Mouse (Mus musculus): ENCODE measurements around the gene Olfr802. TPM values are rescaled to one million over a fixed set of nuclear protein-coding genes. Genes with fewer than 3 reads are reported as not detected.

The Olfr802 gene
- total RNA-seq (2021): not detected

DNA sequence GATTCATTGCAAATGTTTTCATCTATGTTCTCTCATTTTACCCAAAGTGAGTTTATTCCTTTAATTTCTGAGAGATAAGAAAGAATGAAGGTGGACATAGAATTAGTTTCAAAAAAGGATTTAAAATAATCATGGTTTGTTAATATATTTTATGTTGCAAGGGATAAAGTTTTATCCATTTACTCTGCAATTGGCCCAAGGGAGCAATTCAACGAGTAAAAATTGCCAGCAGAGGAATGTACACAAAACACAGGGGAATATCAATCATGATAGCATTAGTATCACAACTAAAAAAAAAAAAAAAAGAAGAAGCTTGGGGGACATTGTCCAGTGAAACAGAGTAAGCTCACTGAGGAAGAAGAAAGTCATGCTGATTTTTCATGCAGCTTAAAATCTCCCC lies at the start of gene Olfr802:
Gene Olfr802 (minus strand): TSS at position 101 of the 400 bp plus-strand sequence.
- DNase-seq: no peak
- intact Hi-C loops (cut with DNase I): no loop called here

- no peak for DNase-seq
- intact Hi-C loops (cut with DNase I): no loop called here
These were observed 41.3 kb upstream of the Olfr802 start, which contains the start of gene Olfr805 for GRCm38 (mm10) chr10:129729275-129729674. Olfr805 (minus strand) TSS chr10:129729375.

DNA sequence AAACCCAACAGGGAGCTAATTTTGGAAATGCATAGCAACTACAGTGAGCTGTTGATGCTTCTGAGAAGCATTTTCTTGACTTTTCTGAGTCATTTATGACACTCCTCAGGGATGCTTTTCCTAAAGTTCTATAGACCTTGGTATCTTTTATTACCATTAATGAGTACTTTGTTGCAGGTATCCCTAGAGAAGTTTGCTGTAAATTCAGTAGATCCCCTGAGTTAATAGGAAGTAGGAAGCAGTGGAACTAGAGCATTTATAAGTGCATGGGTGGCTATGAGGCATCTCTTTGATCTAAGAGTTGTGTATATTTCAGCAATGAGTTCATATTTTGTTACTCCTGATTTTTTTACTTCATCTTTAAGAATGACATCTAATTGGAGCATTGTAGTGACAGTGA lies 14.9 kb upstream of the Olfr802 start, which contains the start of gene Olfr804:
Gene Olfr804 (plus strand): TSS at position 301 of the 400 bp plus-strand sequence.
- DNase-seq: no peak
- intact Hi-C loops (cut with DNase I): no loop called here

DNA sequence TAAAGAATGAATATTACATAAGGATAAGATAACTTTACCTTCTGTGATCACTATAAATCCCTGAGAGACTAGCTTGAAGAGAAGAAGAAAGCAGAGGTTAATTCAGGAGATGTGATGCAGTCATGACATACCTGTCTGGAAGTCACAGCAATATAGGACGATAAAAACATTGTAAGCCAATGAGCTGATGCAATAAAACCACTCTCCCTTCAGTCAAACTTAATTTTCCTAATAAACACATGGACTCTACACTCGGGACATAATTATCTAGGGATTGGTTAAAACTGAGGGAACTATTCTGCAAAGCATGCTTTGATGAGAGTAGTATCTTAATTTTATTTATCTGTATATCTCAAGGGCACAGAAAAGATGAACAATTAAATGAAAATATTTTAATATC lies 6.2 kb upstream of the Olfr802 start, which contains the start of gene Olfr803:
Gene Olfr803 (minus strand): TSS at position 101 of the 400 bp plus-strand sequence.
- intact Hi-C loops (cut with DNase I): no loop called here

DNA sequence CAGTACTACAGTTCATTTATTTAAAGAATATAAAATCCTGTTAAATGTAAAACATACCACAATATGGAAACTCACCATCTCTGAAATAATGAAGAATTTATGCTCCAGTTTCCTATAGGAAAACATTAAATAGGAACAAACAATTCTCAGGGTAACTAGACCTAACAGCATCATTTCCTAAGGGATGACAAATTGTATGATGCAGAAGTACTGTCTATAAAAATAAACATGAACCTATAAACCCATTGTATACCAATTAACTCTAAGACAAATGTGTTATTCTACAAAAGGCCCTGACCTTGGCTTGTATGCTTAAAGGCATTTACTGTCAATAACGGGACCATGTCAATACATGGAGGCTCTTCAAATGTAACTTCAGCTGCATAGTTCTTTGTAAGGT lies 14.2 kb downstream of the Olfr802 start, which contains the start of gene Olfr801:
Gene Olfr801 (minus strand): TSS at position 101 of the 400 bp plus-strand sequence.
- no peak for DNase-seq
- intact Hi-C loops (cut with DNase I): no loop called here

More for the DNA sequence above, 6.2 kb upstream of the Olfr802 start, which contains the start of gene Olfr803:
- no peak for DNase-seq

GRCm38 (mm10) chr10:129657394-129657793 lies 30.6 kb downstream of the Olfr802 start, which contains the start of gene Olfr800:
Olfr800 (plus strand) TSS chr10:129657694.
- no peak for DNase-seq
- intact Hi-C loops (cut with DNase I): no loop called here

DNA sequence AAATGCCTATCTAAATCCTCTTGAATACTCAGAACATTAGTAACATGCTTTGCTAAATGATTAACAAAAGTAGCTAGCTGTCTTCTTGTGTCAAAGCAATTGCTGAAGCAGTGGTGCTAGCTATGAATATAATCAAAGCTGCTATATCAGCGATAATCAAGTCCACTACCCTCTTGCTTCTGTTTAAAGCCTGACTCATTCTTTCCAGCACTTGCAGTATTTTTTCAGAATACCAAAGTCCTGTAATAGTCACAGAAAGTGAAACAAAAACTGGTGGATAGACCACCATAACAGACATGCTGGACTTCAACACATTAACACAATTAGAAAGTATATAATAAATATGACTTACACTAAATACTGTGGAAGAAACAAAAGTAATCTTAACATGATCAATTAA lies 36.2 kb downstream of the Olfr802 start:
- intact Hi-C loops (cut with DNase I): no loop called here
- no peak for DNase-seq

GRCm38 (mm10) chr10:129637184-129637583 lies 50.8 kb downstream of the Olfr802 start, which contains the start of gene Olfr799:
Olfr799 (plus strand) TSS chr10:129637484.
- intact Hi-C loops (cut with DNase I): no loop called here

DNA sequence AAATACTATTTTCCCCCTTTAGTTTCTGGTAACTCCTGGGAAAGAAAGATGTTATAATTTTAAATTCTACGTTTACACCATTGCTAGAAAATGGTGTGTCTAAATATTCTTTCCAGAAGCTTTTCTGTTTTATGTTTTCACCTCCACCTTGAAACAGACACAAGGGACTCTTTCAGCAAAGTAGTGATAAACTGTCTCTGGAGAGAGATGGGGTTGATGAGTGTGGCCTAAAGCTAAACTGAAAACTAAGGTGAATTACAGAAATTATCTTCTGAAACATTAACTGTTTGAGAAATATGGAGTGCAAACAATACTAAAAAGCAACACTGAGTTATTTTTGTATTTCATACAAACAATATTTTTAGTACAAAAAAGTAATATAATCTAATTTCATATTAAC lies 60.1 kb downstream of the Olfr802 start, which contains the start of gene Olfr798:
Gene Olfr798 (minus strand): TSS at position 101 of the 400 bp plus-strand sequence.
- DNase-seq: no peak
- intact Hi-C loops (cut with DNase I): no loop called here

More at GRCm38 (mm10) chr10:129637184-129637583, 50.8 kb downstream of the Olfr802 start, which contains the start of gene Olfr799:
- no peak for DNase-seq

Small RNAs within 50 kb of the gene (microRNA-seq; reads per million reads assigned to microRNA genes)
- gene Gm24485: not detected

Other genes with a start within 250 kb of the Olfr802 start
- not detected for gene Olfr787, start 226.3 kb downstream of the Olfr802 start, total RNA-seq (2021)
- not detected for gene Olfr788, start 217.2 kb downstream of the Olfr802 start, total RNA-seq (2021)
- gene Olfr789, start 203.4 kb downstream of the Olfr802 start, total RNA-seq (2021): not detected
- gene Olfr790, start 189.7 kb downstream of the Olfr802 start, total RNA-seq (2021): not detected
- gene Olfr791, start 166.4 kb downstream of the Olfr802 start, total RNA-seq (2021): not detected
- gene Olfr792, start 149.0 kb downstream of the Olfr802 start, total RNA-seq (2021): not detected
- gene Olfr794, start 120.5 kb downstream of the Olfr802 start, total RNA-seq (2021): not detected
- gene Olfr796, start 75.6 kb downstream of the Olfr802 start, total RNA-seq (2021): not detected
- not detected for gene Olfr798, start 60.2 kb downstream of the Olfr802 start, total RNA-seq (2021)
- not detected for gene Olfr799, start 50.7 kb downstream of the Olfr802 start, total RNA-seq (2021)
- not detected for gene Olfr800, start 30.5 kb downstream of the Olfr802 start, total RNA-seq (2021)
- gene Olfr801, start 14.3 kb downstream of the Olfr802 start, total RNA-seq (2021): not detected
- gene Olfr803, start 6.1 kb upstream of the Olfr802 start, total RNA-seq (2021): not detected
- gene Olfr804, start 15.0 kb upstream of the Olfr802 start, total RNA-seq (2021): not detected
- not detected for gene Olfr805, start 41.2 kb upstream of the Olfr802 start, total RNA-seq (2021)
- not detected for gene Olfr806, start 53.8 kb upstream of the Olfr802 start, total RNA-seq (2021)
- gene Olfr807, start 69.6 kb upstream of the Olfr802 start, total RNA-seq (2021): not detected
- not detected for gene Olfr808, start 77.3 kb upstream of the Olfr802 start, total RNA-seq (2021)
- gene Olfr809, start 86.5 kb upstream of the Olfr802 start, total RNA-seq (2021): not detected
- not detected for gene Olfr810, start 106.7 kb upstream of the Olfr802 start, total RNA-seq (2021)
- gene Olfr811, start 116.2 kb upstream of the Olfr802 start, total RNA-seq (2021): not detected
- gene Olfr812, start 157.9 kb upstream of the Olfr802 start, total RNA-seq (2021): not detected
- not detected for gene Olfr813, start 167.2 kb upstream of the Olfr802 start, total RNA-seq (2021)
- not detected for gene Olfr814, start 191.7 kb upstream of the Olfr802 start, total RNA-seq (2021)
- gene Olfr815, start 217.7 kb upstream of the Olfr802 start, total RNA-seq (2021): not detected
- not detected for gene Olfr816, start 227.4 kb upstream of the Olfr802 start, total RNA-seq (2021)